Mouse (Mus musculus) hindbrain, embryonic 11.5 days (tissue): ENCODE results near the gene Ccdc77. TPM values are rescaled to one million over a fixed set of nuclear protein-coding genes. Genes with fewer than 3 reads are reported as not detected.

Source experiments
- ATAC-seq: fragments of 200-750 bp; cut with Nextera tagmentation; 2 replicates; pipeline ENCODE4 v1.8.0; 2017; ENCODE audit warnings: mild to moderate bottlenecking, moderate TSS enrichment, moderate library complexity; ENCODE audit not compliant: low FRiP score
- DNase-seq: peaks from one replicate; pipeline ENCODE4 v3.0.0-alpha.2; 2015; ENCODE audit warnings: low spot score
- H3K27ac ChIP-seq: fragments of 300-500 bp; sonication (generic); 2 replicates; pipeline ENCODE4 v1.5.1; 2014; ENCODE audit warnings: mild to moderate bottlenecking, low read depth, low read length
- H3K27me3 ChIP-seq: fragments of 300-500 bp; sonication (generic); 2 replicates; pipeline ENCODE4 v1.6.1; 2014; ENCODE audit warnings: mild to moderate bottlenecking, low read length, moderate library complexity, mixed read lengths; ENCODE audit not compliant: control insufficient read depth, insufficient read depth
- H3K36me3 ChIP-seq: fragments of 300-500 bp; sonication (generic); 2 replicates; pipeline ENCODE4 v1.6.1; 2014; ENCODE audit warnings: mild to moderate bottlenecking, low read length, moderate library complexity, mixed read lengths; ENCODE audit not compliant: control insufficient read depth, insufficient read depth
- H3K4me1 ChIP-seq: fragments of 300-500 bp; sonication (generic); replicated peaks from 2 replicates; pipeline ENCODE4 v1.6.1; 2014; ENCODE audit warnings: low read length, mixed read lengths; ENCODE audit not compliant: control insufficient read depth, insufficient read depth
- H3K4me2 ChIP-seq: fragments of 300-500 bp; sonication (generic); replicated peaks from 2 replicates; pipeline ENCODE4 v1.6.1; 2014; ENCODE audit warnings: mild to moderate bottlenecking, low read depth, low read length
- H3K4me3 ChIP-seq: fragments of 300-500 bp; sonication (generic); 2 replicates; pipeline ENCODE4 v1.5.1; 2014; ENCODE audit warnings: low read depth, low read length
- H3K9ac ChIP-seq: fragments of 300-500 bp; sonication (generic); 2 replicates; pipeline ENCODE4 v1.6.1; 2014; ENCODE audit warnings: low read depth, low read length
- H3K9me3 ChIP-seq: fragments of 300-500 bp; sonication (generic); 2 replicates; pipeline ENCODE4 v1.6.1; 2016; ENCODE audit warnings: low read length; ENCODE audit not compliant: control insufficient read depth
- WGBS: fragments of 180-500 bp; shearing (Covaris S2); extraction: QIAGEN DNeasy Blood & Tissue Kit; methylation state at CpG from one replicate; pipeline ENCODE4 v1.1.7; 2014; 5-methylcytosine and 5-hydroxymethylcytosine counted together
- polyA plus RNA-seq: library from polyadenylated mRNA; unstranded; fragments of >200 nt; fragmentation: Nextera tagmentation; extraction: Ambion mirVana; gene quantifications from 2 replicates; pipeline ENCODE4 v1.2.1, GENCODE M21; 2014

Gene Ccdc77
- polyA plus RNA-seq, 1 experiment from 2014 or later: 24.8 TPM

- ATAC-seq: no peak
- peak overlapping the region; percentile 74 for H3K9ac ChIP-seq
These were observed 1.1 kb downstream of the Ccdc77 start for GRCm38 (mm10) chr6:120362774-120363687.

DNA sequence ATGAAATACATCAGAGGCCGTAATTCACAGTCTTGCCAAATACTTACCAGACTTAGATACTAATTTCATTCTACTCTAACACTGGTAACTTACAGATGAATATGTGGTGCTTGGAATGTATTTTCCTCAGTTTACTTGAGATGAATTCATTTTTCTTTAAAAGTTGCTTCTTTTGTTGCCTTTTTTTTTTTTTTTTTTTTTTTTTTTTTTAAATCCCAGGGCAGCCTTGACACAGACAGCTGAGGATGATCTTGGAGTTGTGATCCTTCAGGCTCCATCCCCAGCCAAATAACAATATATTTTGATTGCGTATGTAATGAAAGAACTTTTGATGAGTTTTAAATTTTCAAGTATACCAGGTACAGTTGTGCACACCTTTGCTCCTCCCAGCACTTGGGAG is 2.0 kb downstream of the Ccdc77 start:
- WGBS: 95% methylated on average over 2 of the region's 2 CpGs
- Histone ChIP-seq H3K4me2 (no peak overlapping the region), H3K4me1 (0 out of 2 replicates have a peak, but pooled peaks cover 4% of the 10 kb centered on the region), H3K27me3 (no peaks in the 10 kb centered on the region), H3K4me3 (no peak overlapping the region), H3K36me3 (no peaks in the 10 kb centered on the region), H3K9me3 (no peaks in the 10 kb centered on the region), H3K9ac (no peak overlapping the region), H3K27ac (no peak overlapping the region)
- DNase-seq: no peak
- ATAC-seq: no peak

More at GRCm38 (mm10) chr6:120362774-120363687, 1.1 kb downstream of the Ccdc77 start:
- Histone ChIP-seq H3K36me3 (peaks cover 2% of the 10 kb centered on the region; the same call in 1 of the 2 replicates), H3K9me3 (no peaks in the 10 kb centered on the region), H3K27me3 (no peaks in the 10 kb centered on the region), H3K27ac (peak overlapping the region; percentile 82), H3K4me3 (peak overlapping the region; percentile 99), H3K4me2 (peak overlapping the region; percentile 74), H3K4me1 (0 out of 2 replicates have a peak, but pooled peaks cover 4% of the 10 kb centered on the region)
- WGBS: 28% methylated on average over 15 of the region's 15 CpGs
- peak; percentile 16 for DNase-seq

DNA sequence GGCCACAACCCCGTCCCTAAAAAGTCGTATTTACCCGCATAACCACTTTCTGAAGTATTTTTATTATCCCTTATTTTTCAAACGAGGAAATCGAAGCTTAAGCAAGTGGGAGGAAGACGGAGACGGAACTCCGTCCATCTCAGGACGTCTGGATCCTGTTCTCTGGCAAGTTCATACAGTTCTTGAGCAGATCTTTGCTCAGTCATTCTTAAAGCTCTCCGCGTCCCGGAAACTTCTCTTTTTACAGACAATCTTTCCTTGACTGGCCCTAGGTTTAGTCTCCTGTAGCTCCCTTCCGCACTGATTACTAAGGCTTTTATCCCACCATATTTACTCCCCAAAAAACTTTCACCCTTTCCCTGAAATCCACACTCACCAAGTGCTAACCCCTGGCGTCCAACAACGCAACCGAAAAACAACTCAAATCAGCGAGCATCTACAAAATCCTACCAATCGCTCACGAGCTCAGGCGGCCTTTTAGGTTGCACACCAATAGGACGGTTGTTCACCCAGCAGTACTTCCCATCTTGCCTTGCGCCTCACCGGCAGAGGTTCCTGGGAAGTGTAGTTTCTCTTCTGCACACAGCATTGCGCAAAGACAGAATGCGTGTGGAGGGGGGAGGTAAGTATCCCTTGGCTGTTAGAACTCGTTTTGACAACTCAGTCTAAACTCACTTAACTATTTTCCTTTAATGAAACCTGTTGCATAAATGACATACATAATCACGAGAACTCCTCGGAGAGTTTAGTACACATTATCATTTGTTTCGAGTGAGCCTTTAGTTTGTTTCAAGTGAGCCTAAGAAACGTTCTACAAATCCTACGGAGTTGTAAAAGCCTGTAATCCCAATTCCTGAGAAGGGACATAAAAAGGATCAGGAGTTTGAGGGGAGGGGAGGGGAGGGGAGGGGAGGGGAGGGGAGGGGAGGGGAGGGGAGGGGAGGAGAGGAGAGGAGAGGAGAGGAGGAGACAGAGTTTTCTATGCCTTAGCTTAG is 6.9 kb downstream of the Ccdc77 start:
- Histone ChIP-seq H3K4me1 (no peaks in the 10 kb centered on the region), H3K27ac (peak overlapping the region; percentile 59; the same call in 1 of the 2 replicates), H3K4me3 (peak overlapping the region; percentile 54), H3K27me3 (no peaks in the 10 kb centered on the region), H3K4me2 (peak overlapping the region; percentile 52), H3K9ac (peak overlapping the region; percentile 66), H3K9me3 (no peaks in the 10 kb centered on the region), H3K36me3 (no peaks in the 10 kb centered on the region)
- ATAC-seq (peak; percentile 95), DNase-seq (peak; percentile 85)
- WGBS: 2% methylated on average over 31 of the region's 31 CpGs

DNA sequence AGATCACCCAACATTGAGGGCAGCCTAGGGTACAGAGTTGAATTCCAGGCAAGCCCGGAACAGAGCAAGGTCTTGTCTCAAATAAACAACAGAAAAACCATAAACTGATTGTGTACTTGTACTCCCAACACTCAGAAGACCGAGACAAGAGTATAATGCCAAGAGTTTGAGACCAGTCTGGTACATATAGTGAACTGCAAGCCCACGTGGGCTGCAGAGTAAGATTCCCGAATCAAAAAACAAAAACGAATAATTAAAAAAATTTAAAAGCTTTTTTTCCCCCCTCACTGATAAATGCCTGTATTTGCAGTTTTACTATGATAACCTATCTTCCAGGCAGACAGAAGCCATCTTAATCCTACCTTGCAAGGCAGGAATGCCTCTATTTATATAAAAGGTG is 7.7 kb downstream of the Ccdc77 start:
- no peaks in the 10 kb centered on the region for H3K36me3 ChIP-seq
- ATAC-seq (no peak), DNase-seq (no peak)
- H3K9ac ChIP-seq: peak overlapping the region; percentile 66
- no peaks in the 10 kb centered on the region for H3K27me3 ChIP-seq
- H3K4me2 ChIP-seq: peak overlapping the region; percentile 52
- H3K27ac ChIP-seq: no peak overlapping the region
- H3K4me3 ChIP-seq: peak overlapping the region; percentile 54
- 43% methylated on average over 5 of the region's 5 CpGs for WGBS
- H3K9me3 ChIP-seq: no peaks in the 10 kb centered on the region
- no peaks in the 10 kb centered on the region for H3K4me1 ChIP-seq

DNA sequence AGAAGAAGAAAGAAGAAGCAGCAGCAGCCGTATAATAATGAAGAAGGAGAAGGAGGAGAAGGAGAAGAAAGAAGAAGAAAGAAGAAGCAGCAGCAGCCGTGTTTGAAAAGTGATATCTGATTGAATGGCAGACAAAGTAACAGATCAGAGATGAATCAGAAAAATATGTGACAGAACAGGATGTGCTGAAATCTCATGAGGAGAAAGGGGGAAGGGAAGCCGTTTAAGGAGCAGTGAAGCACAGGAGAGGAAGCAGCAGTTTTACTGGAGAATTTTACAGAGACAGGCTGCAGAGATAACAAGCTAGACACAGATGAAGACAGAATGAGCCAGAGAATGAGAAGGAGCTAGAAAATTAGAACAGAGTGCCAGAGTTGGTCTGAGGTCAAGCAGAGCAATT is 15.2 kb downstream of the Ccdc77 start:
- H3K4me1 ChIP-seq: no peaks in the 10 kb centered on the region
- no peak overlapping the region for H3K4me3 ChIP-seq
- 86% methylated on average over 3 of the region's 3 CpGs for WGBS
- no peak overlapping the region for H3K4me2 ChIP-seq
- no peaks in the 10 kb centered on the region for H3K27me3 ChIP-seq
- ATAC-seq (no peak), DNase-seq (no peak)
- H3K9me3 ChIP-seq: no peaks in the 10 kb centered on the region
- H3K36me3 ChIP-seq: no peaks in the 10 kb centered on the region; the same call in 1 of the 2 replicates
- no peak overlapping the region for H3K27ac ChIP-seq
- H3K9ac ChIP-seq: no peak overlapping the region

DNA sequence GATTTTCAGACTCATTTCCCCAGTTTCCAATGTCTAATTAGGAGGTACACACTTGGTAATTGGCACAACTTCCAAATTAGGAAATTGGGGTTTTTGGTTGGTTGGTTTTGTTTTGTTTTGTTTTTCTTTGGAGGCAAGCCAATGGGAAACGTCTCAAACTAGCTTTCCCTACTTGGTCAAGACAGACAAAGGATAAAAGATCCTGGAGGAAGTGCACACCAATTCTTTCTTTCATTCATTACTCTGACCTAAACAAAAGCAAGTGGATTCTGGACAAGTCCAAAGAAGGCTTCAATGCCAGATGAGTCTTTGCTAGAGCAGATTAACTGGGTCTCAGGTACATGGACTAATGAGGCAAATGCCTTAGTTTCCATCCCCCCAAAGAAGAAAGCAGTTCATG is 20.2 kb downstream of the Ccdc77 start:
- no peak overlapping the region for H3K27ac ChIP-seq
- no peak for DNase-seq
- H3K4me2 ChIP-seq: no peak overlapping the region
- no peak for ATAC-seq
- no peaks in the 10 kb centered on the region for H3K4me1 ChIP-seq
- H3K9ac ChIP-seq: no peak overlapping the region
- 85% methylated on average over 1 of the region's 1 CpGs for WGBS
- no peaks in the 10 kb centered on the region for H3K27me3 ChIP-seq
- no peak overlapping the region for H3K4me3 ChIP-seq
- H3K9me3 ChIP-seq: no peaks in the 10 kb centered on the region
- H3K36me3 ChIP-seq: peaks cover 2% of the 10 kb centered on the region; the same call in 1 of the 2 replicates

DNA sequence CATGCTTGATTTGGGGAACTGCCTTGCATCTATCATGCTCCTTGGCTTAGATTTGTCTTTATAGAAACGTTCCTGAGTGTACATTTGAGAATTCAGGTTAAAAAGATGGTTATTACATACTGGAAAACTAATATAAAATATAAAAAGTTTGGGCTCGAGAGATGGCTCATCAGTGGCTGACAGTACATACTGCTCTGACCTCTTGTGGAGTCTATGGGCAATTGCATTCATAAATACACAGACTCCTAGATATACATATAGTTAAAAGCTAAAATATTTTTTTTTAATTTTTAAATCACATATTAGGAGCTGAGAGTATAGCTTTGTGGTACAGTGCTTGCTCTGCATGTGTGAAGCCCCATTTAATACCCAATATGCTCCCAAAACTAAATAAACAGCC is 31.8 kb downstream of the Ccdc77 start:
- Histone ChIP-seq H3K27ac (no peak overlapping the region), H3K4me3 (no peak overlapping the region), H3K4me2 (no peak overlapping the region), H3K9ac (no peak overlapping the region), H3K4me1 (no peaks in the 10 kb centered on the region), H3K27me3 (no peaks in the 10 kb centered on the region), H3K36me3 (peaks cover 3% of the 10 kb centered on the region; the same call in 1 of the 2 replicates), H3K9me3 (no peaks in the 10 kb centered on the region)
- ATAC-seq (no peak), DNase-seq (no peak)
- 83% methylated on average over 2 of the region's 2 CpGs for WGBS

GRCm38 (mm10) chr6:120324295-120324927 is 39.8 kb downstream of the Ccdc77 start:
- ATAC-seq: no peak

More at GRCm38 (mm10) chr6:120324295-120324927, 39.8 kb downstream of the Ccdc77 start:
- Histone ChIP-seq H3K4me3 (no peak overlapping the region), H3K27me3 (no peaks in the 10 kb centered on the region), H3K36me3 (no peaks in the 10 kb centered on the region), H3K4me2 (no peak overlapping the region), H3K9ac (no peak overlapping the region), H3K27ac (no peak overlapping the region), H3K4me1 (no peaks in the 10 kb centered on the region), H3K9me3 (no peaks in the 10 kb centered on the region)
- peak; percentile 84 for DNase-seq
- WGBS: 32% methylated on average over 6 of the region's 6 CpGs
